Mouse (Mus musculus): ENCODE results near the gene Pgap3. TPM values are rescaled to one million over a fixed set of nuclear protein-coding genes. Genes with fewer than 3 reads are reported as not detected.

Gene Pgap3
- polyA plus RNA-seq, 1 experiment from 2014 or later, result 12.6 TPM

DNA sequence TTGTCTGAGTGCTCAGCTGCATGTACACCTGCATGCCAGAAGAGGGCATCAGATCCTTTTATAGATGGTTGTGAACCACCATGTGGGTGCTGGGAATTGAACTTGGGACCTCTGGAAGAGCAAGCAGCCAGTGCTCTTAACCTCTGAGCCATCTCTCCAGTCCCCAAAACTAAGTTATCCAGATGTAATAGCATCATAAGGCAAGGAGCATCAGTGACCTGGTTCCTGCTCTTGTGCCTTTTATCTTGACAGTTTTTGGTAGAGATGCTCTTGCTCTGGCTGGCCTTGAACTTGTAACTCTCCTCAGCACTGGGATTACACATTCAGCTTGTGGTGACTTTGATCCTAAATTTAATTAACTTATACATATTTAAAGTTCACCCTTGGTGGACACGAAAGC is 43.4 kb upstream of the Pgap3 start:
- H3K27ac ChIP-seq (ENCODE audit: low read length), result no peak overlapping the region
- no peaks in the 10 kb centered on the region for H3K9me3 ChIP-seq (ENCODE audit: control insufficient read depth, low read depth, low read length)
- no peaks in the 10 kb centered on the region for H3K4me1 ChIP-seq (ENCODE audit: control insufficient read depth, insufficient read depth, low read length)
- H3K27me3 ChIP-seq (ENCODE audit: control insufficient read depth, insufficient read depth, low read length), result 0 out of 2 replicates have a peak, but pooled peaks cover 7% of the 10 kb centered on the region
- no peaks in the 10 kb centered on the region for H3K36me3 ChIP-seq (ENCODE audit: control insufficient read depth, insufficient read depth, low read length)
- no peak overlapping the region for H3K4me2 ChIP-seq (replicated peaks; ENCODE audit: low read depth, low read length)
- no peak overlapping the region for H3K4me3 ChIP-seq (ENCODE audit: low read depth, low read length)
- ATAC-seq (ENCODE audit: insufficient number of reproducible peaks, insufficient read depth, low FRiP score, low read depth), result no peak
- 100% methylated on average over 1 of the region's 1 CpGs for WGBS
- no peak overlapping the region for H3K9ac ChIP-seq (replicated peaks; ENCODE audit: low read depth, low read length)

DNA sequence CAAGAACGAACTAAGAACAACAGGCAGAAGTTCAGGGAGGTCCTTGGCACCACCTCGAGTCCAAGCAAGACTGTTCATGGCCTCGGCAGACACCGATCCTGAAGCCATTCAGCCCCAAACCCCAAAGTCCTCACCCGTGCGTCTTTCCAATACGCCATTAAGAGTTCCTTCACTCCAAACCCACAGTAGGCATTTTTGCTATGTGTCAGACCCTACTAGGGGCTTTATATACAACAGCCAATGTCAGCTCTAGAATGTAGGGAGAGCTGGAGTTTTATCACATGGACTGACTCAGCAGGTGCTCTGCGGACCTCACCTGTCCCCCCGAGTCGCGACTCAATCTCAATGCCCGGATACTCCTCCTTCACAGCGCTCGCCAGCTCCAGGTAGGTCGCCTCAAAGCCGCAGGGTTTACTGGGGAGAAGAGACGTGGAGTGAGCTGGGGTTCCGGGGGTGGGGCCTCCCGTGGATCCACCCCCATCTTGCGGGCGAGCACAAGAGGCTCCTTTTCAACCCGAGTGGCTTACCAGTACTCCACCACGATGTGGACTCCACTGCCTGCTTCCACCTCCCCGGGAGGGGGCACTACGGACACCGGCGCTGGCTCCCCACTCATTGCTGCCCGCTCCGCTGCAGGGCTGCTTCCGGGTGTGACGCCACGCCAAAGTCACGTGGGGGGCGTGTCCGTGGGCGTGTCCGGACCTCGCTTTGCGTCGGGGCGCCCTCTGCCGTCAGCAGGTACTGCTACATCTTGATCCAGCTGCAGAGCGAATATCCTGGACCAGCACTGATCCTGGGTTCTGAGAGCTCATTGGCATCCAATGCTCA is 38.3 kb upstream of the Pgap3 start, which contains the start of gene Mien1:
Mien1 (minus strand) TSS at position 661 of the 828 bp plus-strand sequence.
- 3% methylated on average over 43 of the region's 43 CpGs for WGBS
- peaks cover 30% of the 10 kb centered on the region for H3K36me3 ChIP-seq (ENCODE audit: control insufficient read depth, insufficient read depth, low read length)
- peak; percentile 94 for ATAC-seq (ENCODE audit: insufficient number of reproducible peaks, insufficient read depth, low FRiP score, low read depth)
- peaks cover 2% of the 10 kb centered on the region; the same call in 1 of the 2 replicates for H3K4me1 ChIP-seq (ENCODE audit: control insufficient read depth, insufficient read depth, low read length)
- H3K9ac ChIP-seq (replicated peaks; ENCODE audit: low read depth, low read length), result peak within 1 kb of the TSS; percentile 42
- H3K9me3 ChIP-seq (ENCODE audit: control insufficient read depth, low read depth, low read length), result no peaks in the 10 kb centered on the region
- peak within 1 kb of the TSS; percentile 48; the same call in 1 of the 2 replicates for H3K27ac ChIP-seq (ENCODE audit: low read length)
- H3K27me3 ChIP-seq (ENCODE audit: control insufficient read depth, insufficient read depth, low read length), result no peaks in the 10 kb centered on the region
- H3K4me3 ChIP-seq (ENCODE audit: low read depth, low read length), result peak within 1 kb of the TSS; percentile 67
- peak within 1 kb of the TSS; percentile 77 for H3K4me2 ChIP-seq (replicated peaks; ENCODE audit: low read depth, low read length)

GRCm38 (mm10) chr11:98437441-98437840 is 37.2 kb upstream of the Pgap3 start:
- peaks cover 36% of the 10 kb centered on the region for H3K36me3 ChIP-seq (ENCODE audit: control insufficient read depth, insufficient read depth, low read length)
- H3K9ac ChIP-seq (replicated peaks; ENCODE audit: low read depth, low read length), result no peak overlapping the region
- no peaks in the 10 kb centered on the region for H3K27me3 ChIP-seq (ENCODE audit: control insufficient read depth, insufficient read depth, low read length)
- peaks cover 2% of the 10 kb centered on the region; the same call in 1 of the 2 replicates for H3K4me1 ChIP-seq (ENCODE audit: control insufficient read depth, insufficient read depth, low read length)
- no peak for ATAC-seq (ENCODE audit: insufficient number of reproducible peaks, insufficient read depth, low FRiP score, low read depth)
- WGBS, result 77% methylated on average over 6 of the region's 6 CpGs
- H3K9me3 ChIP-seq (ENCODE audit: control insufficient read depth, low read depth, low read length), result no peaks in the 10 kb centered on the region
- no peak overlapping the region; the same call in 1 of the 2 replicates for H3K4me2 ChIP-seq (replicated peaks; ENCODE audit: low read depth, low read length)
- H3K27ac ChIP-seq (ENCODE audit: low read length), result no peak overlapping the region
- H3K4me3 ChIP-seq (ENCODE audit: low read depth, low read length), result no peak overlapping the region

DNA sequence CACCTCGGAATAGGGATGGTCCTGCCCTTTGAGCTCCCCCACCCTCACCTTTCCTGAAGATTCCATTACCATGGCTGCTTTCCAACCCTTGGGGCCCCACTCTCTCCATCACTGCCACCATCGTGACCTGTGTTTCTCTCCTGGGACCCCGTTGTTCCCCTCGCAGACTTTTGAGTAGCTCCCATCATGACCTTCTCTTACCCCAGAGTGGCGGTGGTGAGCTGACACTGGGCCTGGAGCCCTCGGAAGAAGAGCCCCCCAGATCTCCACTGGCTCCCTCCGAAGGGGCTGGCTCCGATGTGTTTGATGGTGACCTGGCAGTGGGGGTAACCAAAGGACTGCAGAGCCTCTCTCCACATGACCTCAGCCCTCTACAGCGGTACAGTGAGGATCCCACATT is 35.4 kb upstream of the Pgap3 start:
- no peak overlapping the region for H3K4me3 ChIP-seq (ENCODE audit: low read depth, low read length)
- peaks cover 2% of the 10 kb centered on the region; the same call in 1 of the 2 replicates for H3K4me1 ChIP-seq (ENCODE audit: control insufficient read depth, insufficient read depth, low read length)
- H3K4me2 ChIP-seq (replicated peaks; ENCODE audit: low read depth, low read length), result no peak overlapping the region
- no peaks in the 10 kb centered on the region for H3K27me3 ChIP-seq (ENCODE audit: control insufficient read depth, insufficient read depth, low read length)
- no peak for ATAC-seq (ENCODE audit: insufficient number of reproducible peaks, insufficient read depth, low FRiP score, low read depth)
- H3K27ac ChIP-seq (ENCODE audit: low read length), result no peak overlapping the region
- H3K9me3 ChIP-seq (ENCODE audit: control insufficient read depth, low read depth, low read length), result no peaks in the 10 kb centered on the region
- WGBS, result 87% methylated on average over 9 of the region's 9 CpGs
- H3K9ac ChIP-seq (replicated peaks; ENCODE audit: low read depth, low read length), result no peak overlapping the region
- peaks cover 49% of the 10 kb centered on the region for H3K36me3 ChIP-seq (ENCODE audit: control insufficient read depth, insufficient read depth, low read length)

DNA sequence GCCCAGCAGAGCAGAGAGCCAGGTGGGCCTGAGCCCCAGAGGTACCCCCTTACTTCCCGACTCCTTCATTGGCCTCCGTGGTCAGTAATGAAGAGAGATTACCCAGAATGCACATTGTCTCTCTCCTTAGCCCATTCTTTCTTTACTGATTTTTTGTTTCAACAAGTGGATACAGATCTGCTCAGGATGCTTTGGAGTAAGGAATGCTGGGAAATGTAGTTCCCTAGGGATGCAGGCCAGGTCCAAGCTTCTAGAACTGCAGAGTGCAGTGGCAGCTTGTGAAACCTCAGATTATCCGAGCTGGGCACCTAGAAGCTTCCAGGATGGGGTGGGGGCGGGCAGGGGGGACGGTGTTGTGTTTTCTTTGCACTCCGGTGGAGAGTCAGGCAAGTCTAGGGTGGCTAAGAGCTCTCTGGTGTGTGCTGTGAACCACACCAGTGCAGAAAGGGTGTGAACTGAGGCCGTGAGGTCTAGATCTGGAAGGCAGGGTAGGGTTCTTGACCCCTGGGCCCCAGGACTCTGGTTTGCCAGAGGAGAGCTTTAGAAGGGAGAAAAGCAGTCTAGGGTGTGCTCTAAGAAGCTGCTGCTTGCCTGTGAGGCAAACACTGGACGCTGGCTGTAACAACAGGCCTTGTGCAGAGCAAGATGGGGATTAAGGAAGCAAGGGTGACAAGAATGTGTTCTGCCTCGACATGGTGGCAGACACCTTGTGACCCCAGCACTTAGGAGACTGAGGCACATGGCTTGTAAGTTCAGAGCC is 31.6 kb upstream of the Pgap3 start:
- Histone ChIP-seq H3K27ac (ENCODE audit: low read length) (no peak overlapping the region), H3K27me3 (ENCODE audit: control insufficient read depth, insufficient read depth, low read length) (no peaks in the 10 kb centered on the region), H3K4me1 (ENCODE audit: control insufficient read depth, insufficient read depth, low read length) (no peaks in the 10 kb centered on the region), H3K9ac (replicated peaks; ENCODE audit: low read depth, low read length) (no peak overlapping the region), H3K4me3 (ENCODE audit: low read depth, low read length) (no peak overlapping the region), H3K4me2 (replicated peaks; ENCODE audit: low read depth, low read length) (no peak overlapping the region), H3K36me3 (ENCODE audit: control insufficient read depth, insufficient read depth, low read length) (peaks cover 75% of the 10 kb centered on the region), H3K9me3 (ENCODE audit: control insufficient read depth, low read depth, low read length) (no peaks in the 10 kb centered on the region)
- WGBS, result 85% methylated on average over 9 of the region's 9 CpGs
- ATAC-seq (ENCODE audit: insufficient number of reproducible peaks, insufficient read depth, low FRiP score, low read depth), result no peak

- H3K27me3 ChIP-seq (ENCODE audit: control insufficient read depth, insufficient read depth, low read length), result no peaks in the 10 kb centered on the region
- no peak overlapping the region for H3K4me3 ChIP-seq (ENCODE audit: low read depth, low read length)
- H3K4me1 ChIP-seq (ENCODE audit: control insufficient read depth, insufficient read depth, low read length), result no peaks in the 10 kb centered on the region
- no peak overlapping the region for H3K4me2 ChIP-seq (replicated peaks; ENCODE audit: low read depth, low read length)
- H3K9me3 ChIP-seq (ENCODE audit: control insufficient read depth, low read depth, low read length), result no peaks in the 10 kb centered on the region
- H3K9ac ChIP-seq (replicated peaks; ENCODE audit: low read depth, low read length), result no peak overlapping the region
- ATAC-seq (ENCODE audit: insufficient number of reproducible peaks, insufficient read depth, low FRiP score, low read depth), result no peak
- H3K36me3 ChIP-seq (ENCODE audit: control insufficient read depth, insufficient read depth, low read length), result peaks cover 63% of the 10 kb centered on the region
- WGBS, result 83% methylated on average over 5 of the region's 5 CpGs
- no peak overlapping the region; the same call in 1 of the 2 replicates for H3K27ac ChIP-seq (ENCODE audit: low read length)
These were observed 28.1 kb upstream of the Pgap3 start for GRCm38 (mm10) chr11:98428436-98428835.

GRCm38 (mm10) chr11:98426592-98426991 is 26.3 kb upstream of the Pgap3 start:
- H3K4me1 ChIP-seq (ENCODE audit: control insufficient read depth, insufficient read depth, low read length), result no peaks in the 10 kb centered on the region
- H3K27ac ChIP-seq (ENCODE audit: low read length), result no peak overlapping the region
- no peak overlapping the region for H3K9ac ChIP-seq (replicated peaks; ENCODE audit: low read depth, low read length)
- H3K27me3 ChIP-seq (ENCODE audit: control insufficient read depth, insufficient read depth, low read length), result no peaks in the 10 kb centered on the region
- no peak overlapping the region for H3K4me2 ChIP-seq (replicated peaks; ENCODE audit: low read depth, low read length)
- H3K4me3 ChIP-seq (ENCODE audit: low read depth, low read length), result no peak overlapping the region
- no peaks in the 10 kb centered on the region for H3K9me3 ChIP-seq (ENCODE audit: control insufficient read depth, low read depth, low read length)
- 94% methylated on average over 7 of the region's 7 CpGs for WGBS
- H3K36me3 ChIP-seq (ENCODE audit: control insufficient read depth, insufficient read depth, low read length), result peaks cover 61% of the 10 kb centered on the region
- no peak for ATAC-seq (ENCODE audit: insufficient number of reproducible peaks, insufficient read depth, low FRiP score, low read depth)

- no peak for ATAC-seq (ENCODE audit: insufficient number of reproducible peaks, insufficient read depth, low FRiP score, low read depth)
- H3K27ac ChIP-seq (ENCODE audit: low read length), result no peak overlapping the region
These were observed 18.8 kb upstream of the Pgap3 start for GRCm38 (mm10) chr11:98418939-98419547.

More at GRCm38 (mm10) chr11:98418939-98419547, 18.8 kb upstream of the Pgap3 start:
- Histone ChIP-seq H3K36me3 (ENCODE audit: control insufficient read depth, insufficient read depth, low read length) (peaks cover 26% of the 10 kb centered on the region), H3K27me3 (ENCODE audit: control insufficient read depth, insufficient read depth, low read length) (no peaks in the 10 kb centered on the region), H3K9ac (replicated peaks; ENCODE audit: low read depth, low read length) (no peak overlapping the region), H3K4me1 (ENCODE audit: control insufficient read depth, insufficient read depth, low read length) (peaks cover 23% of the 10 kb centered on the region), H3K9me3 (ENCODE audit: control insufficient read depth, low read depth, low read length) (no peaks in the 10 kb centered on the region), H3K4me2 (replicated peaks; ENCODE audit: low read depth, low read length) (no peak overlapping the region), H3K4me3 (ENCODE audit: low read depth, low read length) (no peak overlapping the region)
- WGBS, result 74% methylated on average over 10 of the region's 10 CpGs
